Mouse (Mus musculus) layer of hippocampus, adult 9-11 months (tissue): ENCODE results near the gene A530016L24Rik.

Experiments
- DNase-seq: peaks from one replicate; pipeline ENCODE4 v3.0.0; 2022

A530016L24Rik gene

GRCm38 (mm10) chr12:112503003-112503771 is 13.9 kb downstream of the A530016L24Rik start:
- no peak for DNase-seq

- DNase-seq = no peak
Observed at GRCm38 (mm10) chr12:112506267-112506666, 17.0 kb downstream of the A530016L24Rik start.

- no peak for DNase-seq
Observed at GRCm38 (mm10) chr12:112507264-112507663, 18.0 kb downstream of the A530016L24Rik start.

GRCm38 (mm10) chr12:112507984-112508383 is 18.7 kb downstream of the A530016L24Rik start:
- no peak for DNase-seq

GRCm38 (mm10) chr12:112510365-112510732 is 21.1 kb downstream of the A530016L24Rik start:
- DNase-seq = no peak

GRCm38 (mm10) chr12:112510733-112511372 is 21.6 kb downstream of the A530016L24Rik start:
- DNase-seq = peak; percentile 58

- no peak for DNase-seq
Observed at GRCm38 (mm10) chr12:112514897-112515296, 25.6 kb downstream of the A530016L24Rik start.

GRCm38 (mm10) chr12:112516697-112517337 is 27.6 kb downstream of the A530016L24Rik start, which contains the start of gene Tmem179:
Gene Tmem179 (minus strand): TSS chr12:112516747.
- DNase-seq = no peak

GRCm38 (mm10) chr12:112518105-112518504 is 28.9 kb downstream of the A530016L24Rik start:
- DNase-seq = no peak

GRCm38 (mm10) chr12:112533758-112534157 is 44.5 kb downstream of the A530016L24Rik start:
- DNase-seq = no peak

- DNase-seq = no peak
Observed at GRCm38 (mm10) chr12:112537233-112537632, 48.0 kb downstream of the A530016L24Rik start.

- DNase-seq = no peak
Observed at GRCm38 (mm10) chr12:112538356-112538755, 49.1 kb downstream of the A530016L24Rik start.

- DNase-seq = no peak
Observed at GRCm38 (mm10) chr12:112539466-112539965, 50.3 kb downstream of the A530016L24Rik start.

- no peak for DNase-seq
Observed at GRCm38 (mm10) chr12:112540321-112540720, 51.1 kb downstream of the A530016L24Rik start.

- DNase-seq = no peak
Observed at GRCm38 (mm10) chr12:112541483-112542091, 52.3 kb downstream of the A530016L24Rik start.

GRCm38 (mm10) chr12:112542257-112542919 is 53.1 kb downstream of the A530016L24Rik start:
- DNase-seq = no peak

GRCm38 (mm10) chr12:112542920-112543300 is 53.7 kb downstream of the A530016L24Rik start:
- peak; percentile 85 for DNase-seq

GRCm38 (mm10) chr12:112543941-112544340 is 54.7 kb downstream of the A530016L24Rik start:
- DNase-seq = no peak

- DNase-seq = no peak
Observed at GRCm38 (mm10) chr12:112544946-112545701, 55.9 kb downstream of the A530016L24Rik start.

- DNase-seq = no peak
Observed at GRCm38 (mm10) chr12:112546110-112546509, 56.9 kb downstream of the A530016L24Rik start.

GRCm38 (mm10) chr12:112549287-112549686 is 60.0 kb downstream of the A530016L24Rik start:
- no peak for DNase-seq
